Mouse (Mus musculus): ENCODE data around the gene Syne4. TPM values are rescaled to one million over a fixed set of nuclear protein-coding genes. Genes with fewer than 3 reads are reported as not detected.
A peak's percentile ranks its signal among the peaks of the same experiment; 100 is the strongest.

The Syne4 gene
- total RNA-seq, 2 experiments from 2014 or later, result 6.4 to 9.1 TPM

DNA sequence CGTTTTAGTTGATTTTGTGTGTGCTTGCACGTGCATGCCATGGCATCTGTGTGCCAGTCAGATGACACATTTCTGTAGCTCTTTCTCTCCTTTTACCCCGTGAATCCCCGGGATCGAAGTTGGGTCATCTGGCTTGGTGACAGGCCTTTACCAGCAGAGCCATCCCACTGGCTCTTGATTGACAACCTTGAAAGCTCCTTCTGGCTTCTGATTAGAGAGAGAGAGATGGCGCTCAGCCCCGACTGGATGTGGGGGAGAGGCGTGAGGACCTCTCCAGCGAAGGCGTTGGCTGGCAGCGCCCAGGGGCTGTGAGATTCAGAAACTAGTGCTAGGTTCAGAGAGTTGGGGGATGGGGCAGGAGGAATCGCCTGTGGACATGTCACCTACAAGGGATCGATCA lies 20.8 kb upstream of the Syne4 start:
- peak; percentile 43 to 46 for DNase-seq (ENCODE audit: low spot score in 2 of 2)
- intact Hi-C loops (cut with DNase I), result no loop called here

DNA sequence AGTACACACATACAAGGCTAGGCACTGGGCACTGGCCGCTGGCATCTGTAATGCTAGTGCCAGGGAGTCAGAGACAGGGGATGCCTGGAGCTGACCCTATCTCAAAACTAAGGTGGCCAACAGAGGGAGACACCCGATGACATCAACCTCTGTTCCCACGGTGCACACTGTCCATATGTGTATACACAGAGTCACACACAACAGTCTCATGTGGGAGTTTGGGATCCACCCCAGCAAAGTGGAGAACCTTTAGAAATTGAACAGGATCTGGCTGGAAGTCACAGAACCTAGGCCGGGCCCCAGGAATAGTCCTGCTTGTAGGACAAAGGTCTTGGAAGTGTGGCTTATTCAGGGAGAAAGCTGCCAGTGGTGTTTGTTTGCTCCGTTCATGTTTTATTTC lies 20.3 kb upstream of the Syne4 start:
- intact Hi-C loops (cut with DNase I), result no loop called here
- DNase-seq (ENCODE audit: low spot score in 2 of 2), result no peak

DNA sequence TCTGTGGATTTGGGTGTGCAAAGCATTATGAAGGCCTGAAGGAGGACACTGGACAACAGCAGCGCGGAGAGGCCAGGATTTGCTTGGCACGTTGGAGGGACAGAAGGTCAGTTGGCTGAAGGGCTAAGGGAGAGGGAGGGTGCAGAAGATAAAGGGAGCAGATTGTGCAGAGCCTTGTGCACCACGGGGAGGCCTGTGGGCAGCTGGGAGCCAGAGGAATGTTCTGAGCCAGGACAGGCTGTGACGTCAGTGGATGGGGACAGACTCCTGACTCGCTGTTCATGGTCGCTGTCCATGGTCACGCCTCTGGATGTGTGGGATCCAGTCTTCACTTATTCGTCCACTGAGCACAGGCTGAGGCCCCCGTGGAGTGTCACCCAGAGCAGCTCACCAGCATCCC lies 19.5 kb upstream of the Syne4 start:
- intact Hi-C loops (cut with DNase I), result no loop called here
- peak in 1 of 2 experiments; percentile 42 for DNase-seq (ENCODE audit: low spot score in 2 of 2)

DNA sequence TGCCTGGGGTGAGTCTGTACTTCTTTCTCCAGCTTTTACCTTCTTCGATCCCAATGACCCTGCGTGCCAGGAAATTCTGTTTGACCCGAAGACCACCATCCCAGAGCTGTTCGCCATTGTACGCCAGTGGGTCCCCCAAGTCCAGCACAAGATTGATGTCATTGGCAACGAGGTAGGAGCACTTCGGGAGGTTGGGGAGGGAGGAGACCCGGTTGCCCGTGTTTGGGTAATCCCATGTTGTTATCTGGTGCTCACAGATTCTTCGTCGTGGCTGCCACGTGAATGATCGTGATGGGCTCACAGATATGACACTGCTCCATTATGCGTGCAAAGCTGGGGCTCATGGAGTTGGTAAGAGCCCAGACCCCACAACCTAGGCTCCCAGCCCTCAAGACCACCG lies 17.8 kb upstream of the Syne4 start:
- intact Hi-C loops (cut with DNase I), result no loop called here
- DNase-seq (ENCODE audit: low spot score in 2 of 2), result no peak

DNA sequence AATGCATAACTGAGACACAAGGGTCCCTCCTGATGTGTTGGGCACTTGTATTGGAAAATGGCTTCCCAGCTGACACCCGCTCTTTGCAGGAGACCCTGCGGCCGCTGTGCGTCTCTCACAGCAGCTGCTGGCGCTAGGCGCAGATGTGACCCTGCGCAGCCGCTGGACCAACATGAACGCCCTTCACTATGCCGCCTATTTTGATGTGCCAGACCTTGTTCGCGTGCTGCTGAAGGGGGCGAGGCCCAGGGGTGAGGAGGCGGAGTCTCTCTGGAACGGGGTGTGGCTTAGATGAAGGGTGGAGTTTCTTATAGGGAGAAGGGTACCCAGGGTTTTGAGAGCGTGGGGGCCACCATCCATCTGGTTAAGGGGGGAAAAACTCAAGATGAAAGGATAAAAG lies 17.3 kb upstream of the Syne4 start:
- DNase-seq (ENCODE audit: low spot score in 2 of 2), result no peak
- intact Hi-C loops (cut with DNase I), result no loop called here

DNA sequence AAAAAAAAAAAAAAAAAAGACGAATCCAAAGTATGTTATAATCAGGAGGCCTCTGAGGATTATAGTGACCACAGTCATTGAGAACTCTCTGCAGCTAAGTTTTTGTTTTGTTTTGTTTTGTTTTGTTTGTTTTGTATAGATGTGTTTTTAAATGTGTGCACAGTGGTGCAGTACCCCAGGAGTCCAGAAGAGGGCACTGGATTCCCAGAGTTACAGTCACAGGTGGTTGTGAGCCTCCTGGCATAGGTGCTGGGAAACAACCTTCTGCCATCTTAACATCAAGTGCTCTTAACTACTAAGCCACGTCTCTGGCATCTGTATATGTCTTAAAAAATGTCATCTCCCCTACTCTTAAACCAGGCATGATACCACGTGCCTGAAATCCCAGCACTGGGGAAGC lies 13.7 kb upstream of the Syne4 start:
- no peak for DNase-seq (ENCODE audit: low spot score in 2 of 2)
- intact Hi-C loops (cut with DNase I), result no loop called here

DNA sequence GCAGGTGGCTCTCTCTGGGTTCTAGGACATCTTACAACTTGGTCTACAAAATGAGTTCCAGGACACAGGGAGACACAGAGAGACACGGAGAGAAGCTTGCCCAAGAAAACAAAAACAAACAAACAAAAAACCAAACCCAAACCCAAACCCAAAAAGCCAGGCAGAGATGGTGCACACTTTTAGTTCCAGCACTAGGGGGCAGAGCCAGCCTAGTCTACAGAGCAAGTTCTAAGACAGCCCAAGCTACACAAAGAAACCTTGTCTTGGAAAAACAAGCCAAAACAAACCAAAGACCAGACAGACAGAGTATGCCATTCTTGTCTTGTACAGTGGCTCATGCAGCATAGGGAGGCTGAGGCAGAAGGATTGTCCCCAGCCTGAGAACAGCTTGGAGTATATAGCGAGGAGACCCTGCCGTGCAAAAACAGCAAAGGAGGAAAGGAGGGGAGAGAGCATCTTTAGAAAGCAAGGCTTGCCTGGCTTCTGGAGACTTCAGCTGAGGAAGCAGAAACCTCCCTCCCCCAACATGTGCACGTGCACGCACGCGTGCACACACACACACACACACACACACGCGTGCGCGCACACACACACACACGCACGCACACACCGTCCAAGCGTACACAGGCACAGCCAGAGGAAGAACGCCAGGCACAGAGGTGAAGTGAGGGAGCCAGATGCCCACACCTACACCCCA lies 8.4 kb upstream of the Syne4 start:
- intact Hi-C loops (cut with DNase I), result no loop called here

DNA sequence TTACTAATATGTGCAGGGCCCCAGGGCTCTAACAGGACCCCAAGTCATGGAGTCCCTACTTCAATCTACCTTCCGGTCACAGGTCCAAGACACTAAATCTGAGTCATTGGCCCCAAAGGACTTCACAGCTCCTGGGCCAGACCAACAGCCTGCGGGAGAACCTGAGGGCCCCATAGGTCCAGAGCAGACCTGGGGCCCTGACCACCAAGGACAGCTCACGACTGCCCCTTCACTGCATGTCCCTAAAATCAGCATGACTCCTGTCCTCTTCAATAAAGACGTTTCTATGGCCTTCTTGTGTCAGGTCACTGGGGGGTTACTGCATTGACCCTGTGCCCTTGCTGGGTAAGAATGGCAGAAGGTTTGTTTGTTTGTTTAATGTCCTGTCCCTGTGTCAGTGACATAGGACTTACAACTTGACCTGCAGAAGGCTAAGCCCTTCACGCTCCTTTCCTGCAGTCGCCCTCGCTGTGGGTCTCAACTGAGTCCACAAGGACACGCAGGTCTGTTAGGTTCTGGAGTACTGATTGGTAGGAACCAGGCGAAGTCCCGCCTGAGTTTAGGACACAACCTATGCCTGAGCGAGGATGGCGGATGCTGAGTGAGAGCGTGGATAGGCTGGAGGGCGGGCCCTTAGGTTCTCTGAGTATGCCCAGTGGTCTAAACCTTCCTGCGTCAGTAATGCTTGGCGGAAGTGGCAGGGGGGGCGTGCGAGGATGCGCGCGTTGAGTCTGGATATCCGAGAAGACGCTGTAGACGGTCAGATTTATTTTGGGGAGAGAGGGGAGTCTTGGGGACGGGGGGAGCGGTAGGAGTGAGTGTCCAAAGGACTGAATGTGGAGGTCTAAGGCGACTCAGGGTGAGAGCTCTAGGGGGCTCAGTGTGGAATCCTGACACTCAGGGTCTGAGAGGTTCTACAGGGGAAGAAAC lies 6.3 kb upstream of the Syne4 start, which contains the start of gene Alkbh6:
Gene Alkbh6 (plus strand): TSS at position 642 of the 930 bp plus-strand sequence.
- DNase-seq (ENCODE audit: low spot score in 2 of 2), result peak; percentile 93
- intact Hi-C loops (cut with DNase I), result no loop called here

More for the DNA sequence above, 8.4 kb upstream of the Syne4 start:
- no peak for DNase-seq (ENCODE audit: low spot score in 2 of 2)

DNA sequence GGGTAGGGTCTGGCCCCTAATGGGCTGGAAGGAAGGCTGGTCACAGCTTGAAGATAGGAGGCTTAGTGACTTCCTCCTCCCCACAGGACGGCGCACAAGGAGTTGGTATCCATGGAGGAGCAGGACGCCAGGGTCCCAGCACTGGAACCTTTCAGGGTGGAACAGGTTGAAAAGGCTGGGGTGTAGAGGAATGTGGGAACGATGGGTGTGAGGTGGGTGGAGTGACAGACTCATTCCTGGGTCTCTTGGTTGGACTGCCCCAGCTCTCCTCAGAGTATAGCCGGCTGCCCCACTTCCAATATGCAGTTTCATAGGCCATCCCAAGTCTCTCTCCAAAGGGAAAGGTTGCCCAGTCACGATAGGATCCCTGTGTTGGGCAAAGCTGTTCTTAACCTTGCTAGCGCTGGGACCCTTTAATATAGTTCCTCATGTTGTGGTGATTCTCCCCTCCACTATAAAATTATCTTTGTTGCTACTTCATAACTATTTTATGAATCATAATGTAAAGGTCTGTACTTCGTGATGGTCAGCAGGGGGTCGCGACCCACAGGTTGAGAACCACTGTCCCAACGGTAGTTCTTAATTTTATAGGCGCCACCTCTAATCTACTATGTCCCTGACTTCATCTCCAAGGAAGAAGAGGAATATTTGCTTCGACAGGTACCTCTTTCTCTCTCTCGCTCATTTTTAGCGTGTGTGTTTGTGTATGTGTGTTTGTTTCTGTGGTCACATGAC lies 5.0 kb upstream of the Syne4 start:
- intact Hi-C loops (cut with DNase I), result no loop called here
- DNase-seq (ENCODE audit: low spot score in 2 of 2), result no peak

DNA sequence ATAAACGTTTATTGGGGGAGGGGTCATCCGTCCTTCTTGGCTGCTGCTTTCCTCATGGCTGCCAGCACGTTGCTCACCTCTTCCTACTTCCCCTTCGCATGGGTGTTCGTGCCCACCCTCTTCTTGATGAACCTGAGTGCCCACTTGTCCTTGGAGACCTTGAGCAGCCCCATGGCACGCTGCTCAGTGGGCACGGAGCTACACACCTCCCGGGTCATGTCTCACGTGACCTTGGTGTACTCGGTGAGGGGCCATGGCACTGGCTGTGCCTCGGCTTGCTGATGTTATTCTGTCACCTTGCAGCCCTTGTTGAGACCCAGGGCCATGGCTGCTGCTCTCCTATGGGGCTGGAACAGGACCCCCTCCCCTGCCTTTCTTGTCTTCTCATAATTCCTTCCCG lies 4.5 kb upstream of the Syne4 start:
- no peak for DNase-seq (ENCODE audit: low spot score in 2 of 2)
- intact Hi-C loops (cut with DNase I), result no loop called here

DNA sequence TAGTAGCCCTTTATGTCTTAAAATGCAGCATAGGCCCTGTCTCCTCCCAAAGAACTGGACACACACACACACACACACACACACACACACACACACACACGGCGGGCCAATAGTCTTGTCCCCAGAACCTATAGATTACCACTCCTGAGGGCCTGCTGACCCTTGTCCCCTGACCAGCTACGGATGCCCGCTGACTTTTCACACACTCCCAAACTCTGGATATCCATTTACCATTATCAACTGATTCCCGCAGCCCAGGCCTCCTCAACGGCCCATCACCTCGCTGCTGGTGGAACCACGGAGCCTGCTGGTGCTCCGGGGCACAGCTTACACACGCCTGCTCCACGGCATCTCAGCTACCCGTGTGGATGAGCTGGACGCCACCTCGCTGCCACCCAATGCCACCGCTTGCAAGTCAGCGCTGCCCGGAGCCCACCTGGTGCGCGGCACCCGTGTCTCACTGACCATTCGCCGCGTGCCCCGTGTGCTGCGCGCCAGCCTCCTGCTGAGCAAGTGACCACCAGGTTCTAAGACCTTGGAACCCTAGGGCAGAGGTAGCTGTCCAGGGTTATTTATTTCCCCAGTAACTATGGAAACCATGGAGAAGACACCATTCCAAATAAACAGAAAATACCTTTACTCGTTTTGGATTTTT lies 814 bp upstream of the Syne4 start:
- intact Hi-C loops (cut with DNase I), result no loop called here
- DNase-seq (ENCODE audit: low spot score in 2 of 2), result no peak

DNA sequence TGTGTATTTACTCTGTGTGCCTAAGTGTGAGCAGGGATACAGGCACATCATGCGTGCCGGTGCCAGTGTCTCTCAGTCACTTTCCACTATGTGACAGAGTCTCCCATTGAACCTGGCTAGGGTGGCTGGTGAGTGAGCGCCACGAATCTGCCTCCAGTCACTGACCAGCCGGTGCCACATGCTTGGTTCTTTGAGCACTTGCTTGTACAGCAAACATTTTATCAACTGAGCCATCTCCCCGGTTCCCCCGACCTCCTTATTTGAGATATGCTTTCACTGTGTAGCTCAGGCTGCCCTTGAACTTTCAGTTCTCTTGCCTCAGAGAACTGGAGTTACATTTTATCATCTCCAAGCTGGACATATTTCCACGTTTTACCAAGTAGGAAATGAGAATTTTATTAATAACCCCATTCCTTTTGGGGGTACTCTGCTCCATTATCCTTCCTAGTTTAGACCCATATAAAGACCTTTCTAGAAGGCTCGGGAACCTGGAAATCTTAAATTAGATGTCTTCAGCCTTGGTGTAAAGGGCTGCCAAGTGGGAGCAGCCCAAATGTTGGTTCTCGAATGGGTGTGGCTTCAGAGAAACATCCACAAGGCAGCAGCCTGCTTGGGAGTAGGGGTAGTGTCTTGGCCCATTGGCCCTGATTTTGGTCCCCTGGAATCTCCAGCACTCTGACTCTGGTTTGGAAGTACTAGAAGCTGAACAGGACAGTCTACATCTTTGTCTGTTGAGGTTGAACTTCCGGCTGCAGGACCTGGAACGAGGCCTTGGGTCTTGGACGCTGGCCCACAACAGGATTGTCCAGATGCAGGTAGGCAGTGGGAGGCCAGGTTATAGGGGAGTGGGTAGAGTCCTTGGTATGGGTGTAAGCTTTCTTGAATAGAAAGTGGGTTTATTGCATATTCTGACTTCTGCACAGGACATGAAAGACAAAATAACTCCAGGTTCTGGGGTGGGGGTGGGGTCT lies 1.2 kb downstream of the Syne4 start:
- DNase-seq (ENCODE audit: low spot score in 2 of 2), result no peak
- intact Hi-C loops (cut with DNase I), result no loop called here

DNA sequence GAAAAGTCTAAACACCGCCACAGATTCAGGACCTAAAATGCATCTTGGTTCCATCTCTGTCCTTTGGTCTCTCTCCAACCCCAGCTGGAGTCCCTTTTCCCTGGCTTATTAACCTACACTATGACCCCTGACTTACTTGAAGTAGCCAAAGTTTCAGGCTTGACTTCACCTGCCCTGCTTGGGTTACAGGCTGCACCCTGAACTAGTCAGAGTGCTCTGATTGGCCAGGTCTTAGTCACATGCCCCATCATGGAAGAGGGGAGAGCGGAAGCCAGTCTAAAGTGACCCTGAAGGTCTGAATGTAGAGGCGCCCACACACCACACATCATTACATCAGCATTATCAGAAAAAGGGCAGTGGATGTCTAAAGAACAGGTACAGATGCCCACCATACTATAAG lies 3.5 kb downstream of the Syne4 start:
- DNase-seq (ENCODE audit: low spot score in 2 of 2), result no peak
- intact Hi-C loops (cut with DNase I), result no loop called here

DNA sequence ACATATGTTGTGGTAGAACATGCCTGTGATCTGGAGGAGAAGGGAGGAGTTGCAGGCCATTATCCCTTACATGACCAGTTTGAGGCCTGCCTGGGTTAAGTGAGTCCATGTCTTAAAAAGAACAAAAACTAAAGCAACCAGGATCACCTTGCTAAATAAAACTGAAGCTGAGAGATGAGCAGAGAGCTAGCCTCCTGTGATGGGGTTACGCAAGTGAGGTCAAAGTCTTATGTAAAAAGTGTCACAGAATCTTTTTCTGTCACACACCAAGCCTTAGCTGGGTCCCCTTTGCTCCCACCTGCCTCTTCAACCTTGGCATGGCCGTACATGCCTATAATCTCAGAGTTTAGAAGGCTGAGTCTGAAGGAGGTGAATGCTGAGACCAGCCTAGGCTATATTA lies 6.3 kb downstream of the Syne4 start:
- DNase-seq (ENCODE audit: low spot score in 2 of 2), result no peak
- intact Hi-C loops (cut with DNase I), result no loop called here

DNA sequence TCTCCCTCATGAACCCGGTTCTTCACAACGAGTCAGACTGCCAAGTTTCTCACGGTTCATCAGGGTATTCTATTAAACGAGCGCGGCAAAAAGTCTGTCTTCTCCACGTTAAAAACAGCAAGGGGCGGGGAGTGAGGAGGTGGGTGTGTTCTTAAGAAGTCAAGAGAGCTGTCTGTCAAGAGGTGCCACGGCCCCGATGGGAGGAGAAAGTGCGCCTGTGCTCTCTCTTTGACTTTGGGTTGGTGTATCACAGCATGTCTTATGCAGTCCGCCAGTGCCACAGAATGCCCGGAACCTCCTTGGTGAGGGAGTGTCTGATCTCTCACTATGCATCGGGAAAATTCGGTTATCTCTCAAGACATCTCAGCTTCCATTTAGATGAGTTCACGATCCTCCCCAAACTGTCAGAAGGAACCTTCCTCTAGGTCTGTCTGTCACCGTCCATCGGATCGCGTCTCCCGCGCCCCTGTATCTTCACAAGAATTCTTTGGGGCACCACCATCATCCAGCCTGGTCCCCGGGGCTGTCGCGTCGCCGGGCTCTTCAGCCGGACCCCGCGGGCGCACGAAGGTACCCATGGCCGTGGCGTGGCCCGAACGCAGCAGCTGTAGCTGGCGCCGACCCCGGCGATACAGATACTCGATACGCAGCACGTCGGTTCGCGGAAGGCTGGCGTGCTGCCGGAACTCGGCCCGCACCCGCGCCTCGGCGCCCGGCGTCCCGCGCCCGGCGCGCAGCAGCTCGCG lies 7.1 kb downstream of the Syne4 start, which contains the start of gene E130208F15Rik:
Gene E130208F15Rik (plus strand): TSS at position 202 of the 746 bp plus-strand sequence.
- DNase-seq (ENCODE audit: low spot score in 2 of 2), result peak; percentile 61 to 66
- intact Hi-C loops (cut with DNase I), result no loop called here

DNA sequence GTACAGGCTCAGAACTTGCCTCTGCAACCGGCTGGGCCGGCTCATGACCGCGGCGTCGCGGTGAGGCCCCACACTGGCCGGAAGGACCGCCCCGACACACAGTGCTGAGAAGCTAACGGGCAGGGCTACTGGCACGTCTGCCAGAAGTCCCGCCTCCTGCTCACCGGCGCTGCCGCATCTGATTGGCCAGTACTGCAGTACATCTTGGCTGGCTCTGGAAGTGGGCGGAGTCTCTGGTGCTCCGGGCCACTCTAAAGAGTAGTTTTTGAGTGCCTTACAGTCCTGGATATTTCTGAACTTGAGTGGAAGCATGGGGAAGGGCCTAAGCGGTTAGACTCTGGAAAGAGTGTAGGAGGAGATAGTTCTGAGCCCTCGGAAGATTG lies 7.7 kb downstream of the Syne4 start:
- intact Hi-C loops (cut with DNase I), result no loop called here
- peak; percentile 96 for DNase-seq (ENCODE audit: low spot score in 2 of 2)

DNA sequence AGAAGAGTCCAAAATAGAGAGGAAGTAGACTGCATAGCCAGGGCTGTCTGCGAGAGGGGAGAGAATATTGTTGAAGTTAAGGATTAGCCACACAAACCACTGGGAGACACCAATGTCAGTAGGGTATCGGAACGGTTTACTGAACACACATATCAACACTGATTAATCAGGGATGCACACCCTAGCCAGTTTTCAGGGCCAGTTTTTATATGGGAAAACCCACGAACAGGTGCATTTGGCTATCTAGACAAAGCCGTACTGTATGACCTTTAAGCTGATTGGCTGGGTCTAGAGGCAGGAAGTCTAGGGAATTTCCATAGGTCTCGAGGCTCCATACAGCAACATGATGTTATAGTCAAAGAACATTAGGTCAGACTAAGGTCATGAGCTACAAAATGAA lies 8.3 kb downstream of the Syne4 start:
- DNase-seq (ENCODE audit: low spot score in 2 of 2), result no peak
- intact Hi-C loops (cut with DNase I), result no loop called here

DNA sequence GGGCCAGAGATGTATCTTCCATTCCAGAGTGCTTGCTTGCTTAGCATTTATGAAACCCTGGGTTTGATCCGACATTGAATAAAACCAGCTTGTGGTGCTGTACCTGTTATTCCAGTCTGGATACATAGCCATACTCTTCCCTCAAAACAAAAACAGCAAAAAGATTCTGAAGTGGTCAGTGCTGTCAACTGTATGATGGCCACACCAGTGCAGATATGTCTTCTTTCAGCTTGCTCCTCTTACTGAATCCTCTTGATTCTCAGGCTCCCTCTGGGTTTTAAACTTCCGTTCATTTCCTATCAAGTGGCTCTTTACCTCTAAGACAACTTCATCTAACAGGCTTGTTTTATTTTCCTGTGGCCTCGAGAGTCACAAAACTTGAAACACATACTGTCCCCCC lies 9.2 kb downstream of the Syne4 start, which contains the start of gene Sdhaf1:
Gene Sdhaf1 (minus strand): TSS at position 101 of the 400 bp plus-strand sequence.
- intact Hi-C loops (cut with DNase I), result no loop called here
- DNase-seq (ENCODE audit: low spot score in 2 of 2), result no peak

Measured in left cerebral cortex, postnatal 36 days (tissue).